Mouse (Mus musculus) CH12.LX (cell line): ENCODE measurements at regions not wholly inside any gene's neighbourhood (a gene's known extent, or its start where the extent isn't known, plus 50 kb on each side); places are given as distances from the start of the nearest gene placed in this dataset.

Source experiments
- CTCF ChIP-seq, 2 experiments: IDR thresholded peaks in 1 of 2; conservative IDR thresholded peaks in 1 of 2; 2 replicates each; pipeline ENCODE4 v1.5.1; 2011 to 2012; ENCODE audit warnings: low read depth in 2 of 2, low read length in 2 of 2, improper control_type of control experiment in 1 of 2, inconsistent platforms in 1 of 2, mild to moderate bottlenecking in 1 of 2, moderate library complexity in 1 of 2
- MAZ ChIP-seq: IDR thresholded peaks from 2 replicates; pipeline ENCODE4 v1.6.1; 2012; ENCODE audit warnings: low read depth, mild to moderate bottlenecking, inconsistent platforms, low read length, improper control_type of control experiment, moderate library complexity

DNA sequence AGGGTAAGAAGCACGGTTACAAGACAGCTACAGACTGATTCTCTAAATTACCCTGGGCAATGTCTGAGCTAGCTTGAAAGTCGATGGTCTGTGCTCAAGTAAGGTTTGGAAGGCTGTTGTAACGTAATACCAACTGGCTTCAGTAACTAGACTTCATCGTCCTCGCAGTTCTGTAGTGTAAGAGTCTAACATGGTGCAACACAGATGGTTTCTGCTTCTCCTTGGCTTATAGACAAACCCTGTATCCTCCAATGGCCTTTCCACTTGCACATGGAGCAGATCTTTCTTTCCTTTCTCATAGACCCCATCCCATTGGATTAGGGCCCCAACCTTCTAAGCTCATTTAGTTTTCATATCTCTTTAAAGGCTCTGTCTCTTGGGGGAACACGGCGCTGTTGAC lies 160.7 kb downstream of the Enc1 start:
- TF ChIP-seq CTCF (conservative IDR thresholded peaks at IDR 0.05 in 1 of 2, IDR thresholded peaks at IDR 0.05 in 1 of 2; ENCODE audit: low read depth in 2 of 2, low read length in 2 of 2) (no peak), MAZ (no peak)
